Mouse (Mus musculus) natural killer cell, adult 2 months (primary cell): Measurements from ENCODE around the gene Dlg2.

Experiments
- DNase-seq, 2 experiments: peaks; one replicate each; pipeline ENCODE4 v3.0.0; 2022; ENCODE audit warnings: low spot score in 2 of 2

Dlg2 gene

DNA sequence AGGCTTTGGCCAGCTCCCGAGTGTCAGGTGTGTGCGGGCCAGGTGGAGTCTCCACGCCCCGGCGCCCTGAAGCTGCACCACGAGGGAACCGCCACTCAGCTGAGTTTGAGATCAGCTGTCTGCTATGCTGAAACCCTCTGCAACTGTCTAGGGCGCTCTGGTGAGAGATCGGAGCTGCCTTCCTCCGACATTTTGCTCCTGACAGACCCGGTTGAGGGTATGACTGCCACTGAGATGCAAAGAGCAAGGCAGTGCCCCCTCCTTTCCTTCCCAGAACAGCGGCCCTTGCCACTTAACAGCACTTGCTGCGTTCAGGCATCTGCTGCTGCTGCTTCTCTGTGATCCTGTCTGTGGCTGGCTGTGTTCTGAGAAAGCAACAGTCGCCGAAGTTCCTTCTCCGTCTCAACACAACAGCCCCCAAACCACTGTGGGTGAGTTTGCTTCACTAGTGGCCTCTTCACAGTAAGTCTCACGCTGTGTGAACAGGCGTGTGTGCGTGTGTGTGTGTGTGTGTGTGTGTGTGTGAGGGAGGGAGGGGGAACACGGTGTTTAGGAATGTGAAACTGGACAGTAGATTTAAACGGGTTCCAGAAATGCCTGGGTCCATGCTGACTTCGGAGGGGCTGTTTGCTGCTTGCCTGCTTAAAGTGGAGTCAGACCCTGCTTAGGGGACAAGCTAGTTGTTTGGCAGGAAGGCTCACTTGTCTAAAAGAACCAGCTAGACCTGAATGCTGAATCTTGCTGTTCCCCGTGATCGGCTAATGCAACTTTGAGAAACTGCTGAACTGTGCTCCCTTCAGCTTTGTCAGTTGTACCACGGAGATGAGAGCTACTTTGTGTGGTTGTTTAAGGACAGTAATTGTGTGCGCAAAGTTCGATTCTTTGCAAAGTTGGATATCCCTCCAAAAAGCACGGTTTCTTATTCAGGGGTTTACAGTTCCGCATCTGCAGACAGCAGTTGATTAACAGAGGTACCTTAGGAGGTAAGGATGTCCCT, 1704.4 kb downstream of the Dlg2 start:
- peak in 1 of 2 experiments; percentile 4 for DNase-seq

DNA sequence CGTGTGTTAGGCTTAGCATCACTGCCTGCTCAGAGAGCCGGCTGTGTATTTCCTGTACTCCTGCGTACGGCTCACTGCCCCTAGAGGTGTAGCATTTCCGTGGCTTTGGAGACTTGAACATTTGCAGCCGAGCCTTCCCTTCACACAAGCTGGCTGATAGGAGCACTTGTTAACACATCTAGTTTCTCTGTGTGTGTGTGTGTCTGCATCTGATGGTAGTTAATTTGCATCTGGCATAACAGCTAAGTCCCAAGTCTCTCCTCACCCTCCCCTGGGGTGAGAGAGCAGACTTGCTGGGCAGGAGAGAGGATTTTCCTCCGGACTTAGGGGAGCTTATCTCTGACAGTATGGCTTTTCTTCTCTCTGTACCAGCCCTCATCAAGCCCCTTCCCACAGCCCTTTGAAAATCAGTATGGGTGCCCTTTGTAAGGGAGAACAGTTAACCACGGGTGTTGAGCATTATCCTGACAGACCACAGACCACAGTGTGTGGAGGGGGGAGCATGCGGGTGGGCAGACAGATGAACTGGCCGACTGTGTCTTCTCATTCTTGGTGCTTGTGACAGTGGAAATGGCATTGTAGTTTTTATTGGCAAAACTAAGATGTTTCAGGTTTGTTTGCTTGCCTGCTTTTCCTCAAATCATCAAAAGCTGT, 1705.6 kb downstream of the Dlg2 start:
- no peak for DNase-seq

DNA sequence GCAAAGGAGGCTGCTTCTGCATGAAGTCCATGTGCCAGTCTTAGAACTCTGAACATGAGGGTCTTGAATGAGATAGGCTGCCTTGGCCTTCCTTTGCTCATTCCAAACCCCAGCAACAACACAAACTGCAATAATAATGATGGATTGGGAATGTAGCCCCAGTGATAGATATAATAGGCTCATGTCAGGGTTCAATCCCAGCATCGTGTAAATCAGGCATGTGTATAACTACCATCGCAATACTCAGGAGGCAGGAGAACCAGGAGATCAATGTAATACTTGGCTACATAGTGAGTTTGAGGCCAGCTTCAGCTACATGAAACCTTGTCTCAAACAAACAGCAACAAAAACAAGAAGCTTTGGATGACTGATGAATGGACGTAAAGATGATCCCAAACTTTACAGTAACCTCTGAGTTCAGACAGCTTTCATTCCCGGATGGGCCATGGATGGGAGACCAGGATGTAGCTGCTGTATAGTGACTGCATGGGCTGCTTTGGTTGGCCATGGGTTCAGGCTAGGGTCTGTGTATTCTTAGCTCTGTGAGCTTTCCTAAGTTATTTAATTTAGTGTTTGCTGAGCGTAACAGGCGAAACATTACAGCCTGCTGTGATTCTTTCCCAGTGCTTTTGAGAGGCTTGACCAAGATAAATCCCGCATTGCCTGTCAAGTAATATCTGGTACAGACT, 1708.0 kb downstream of the Dlg2 start:
- DNase-seq: no peak

DNA sequence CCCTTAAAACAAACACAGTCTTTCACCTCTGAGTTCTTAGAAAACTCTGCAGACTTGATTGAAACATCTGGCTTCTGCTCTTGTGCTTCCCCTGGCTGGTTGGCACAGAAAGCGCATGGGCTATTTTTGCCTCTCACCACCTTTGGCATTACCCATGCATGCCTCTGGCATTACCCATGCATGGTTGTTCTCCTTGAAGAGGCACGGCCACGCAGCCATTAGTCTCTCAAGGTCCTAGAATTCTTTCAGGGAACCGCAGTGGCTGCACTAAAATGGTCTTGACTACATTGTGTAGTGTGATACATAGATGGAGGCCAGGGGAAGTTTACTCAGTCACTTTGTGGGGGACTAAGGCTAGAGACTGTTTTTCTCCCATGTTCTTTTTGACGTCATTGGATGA, 1709.9 kb downstream of the Dlg2 start:
- DNase-seq: no peak

DNA sequence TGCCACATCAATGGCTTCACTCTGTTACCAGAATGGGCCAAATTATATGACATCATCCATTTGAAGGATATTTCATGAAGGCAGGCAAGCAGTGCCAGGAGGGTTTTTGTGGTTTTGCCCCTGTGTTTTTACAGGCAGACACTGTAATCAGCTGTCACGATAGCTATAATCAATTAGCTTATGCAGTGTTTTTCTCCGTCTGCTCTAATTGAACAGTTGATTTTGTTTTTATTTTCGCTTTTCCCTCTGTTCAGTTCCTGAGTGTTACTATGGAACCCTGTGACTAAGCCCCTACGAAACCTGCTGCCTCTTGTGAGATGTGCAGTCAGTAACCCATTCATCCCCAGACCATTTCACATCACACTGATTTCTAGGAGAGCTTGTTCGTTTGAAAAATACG, 1712.7 kb downstream of the Dlg2 start:
- no peak for DNase-seq

DNA sequence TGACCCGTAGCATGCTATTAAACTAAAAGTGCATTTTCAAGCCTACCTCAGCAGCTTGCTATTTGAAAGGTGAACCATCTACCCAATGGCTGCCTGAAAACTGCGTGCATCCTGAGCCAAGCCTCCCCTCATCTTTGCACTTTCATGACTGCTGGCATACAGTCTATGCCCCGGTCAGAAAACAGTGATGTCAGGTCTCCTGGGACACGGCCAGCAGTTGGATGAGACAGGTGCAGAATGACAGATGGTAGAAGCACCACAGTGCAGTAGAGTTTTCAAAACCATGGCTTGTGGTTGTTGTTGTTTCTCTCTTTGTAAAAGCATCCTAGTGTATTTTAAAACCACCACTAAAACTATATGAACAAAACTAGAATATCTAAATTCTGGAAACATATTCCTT, 1719.5 kb downstream of the Dlg2 start:
- DNase-seq: no peak

DNA sequence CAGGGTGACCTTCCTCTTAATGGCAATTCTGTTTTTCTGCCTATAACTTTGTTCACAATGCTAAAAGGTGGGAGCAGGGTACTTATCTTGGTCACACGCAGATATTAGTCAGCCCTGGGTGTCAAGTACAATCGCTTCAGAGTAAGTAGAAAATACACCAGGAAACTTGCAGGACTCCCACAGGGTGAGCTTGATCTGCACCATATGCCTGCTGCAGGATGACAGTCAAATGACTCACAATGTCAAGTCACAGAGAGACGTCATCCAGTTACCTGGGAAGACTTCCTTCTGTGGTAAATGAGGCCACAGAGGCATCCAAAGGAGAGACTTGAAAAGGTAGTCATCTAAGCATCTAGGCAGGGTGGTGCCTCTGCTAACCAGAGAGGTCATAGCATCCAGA, 1721.1 kb downstream of the Dlg2 start:
- DNase-seq: no peak

DNA sequence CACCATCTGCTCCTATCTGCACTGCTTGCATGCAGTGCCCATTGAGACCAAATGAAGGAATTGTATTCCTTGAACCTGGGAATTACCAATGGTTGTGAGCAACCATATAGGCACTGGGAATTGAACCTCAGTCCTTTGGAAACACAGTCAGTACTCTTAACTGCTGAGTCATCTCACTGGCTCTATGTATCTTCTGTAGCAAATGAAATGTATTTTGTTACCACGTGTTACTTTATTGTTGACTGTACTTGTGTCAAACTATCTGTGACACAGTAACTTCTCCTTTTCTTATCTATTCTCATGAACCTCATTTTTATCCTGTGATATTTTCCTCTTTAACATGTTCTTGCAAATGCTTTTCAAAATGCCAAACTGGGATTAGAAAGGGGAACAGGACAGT, 1722.7 kb downstream of the Dlg2 start:
- DNase-seq: no peak

DNA sequence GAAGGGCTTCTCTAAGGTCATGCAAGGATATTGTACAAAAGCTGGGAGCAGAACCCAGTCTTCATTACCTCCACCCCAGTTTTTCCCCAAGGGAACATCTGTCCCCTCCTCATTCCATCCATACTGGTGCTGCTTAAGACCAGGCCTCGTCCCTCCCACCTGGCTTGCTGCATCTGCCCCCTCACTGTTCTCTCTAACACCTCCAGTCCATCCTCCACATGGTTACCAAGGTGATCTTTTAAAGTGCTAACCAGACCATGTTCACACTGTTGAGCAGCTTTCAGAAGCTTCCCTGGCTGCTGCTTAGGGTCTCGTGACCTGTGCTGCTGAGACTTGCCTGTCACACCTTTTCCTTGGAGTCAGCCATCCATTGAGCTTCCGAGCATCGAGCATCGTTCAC, 1734.2 kb downstream of the Dlg2 start:
- no peak for DNase-seq

DNA sequence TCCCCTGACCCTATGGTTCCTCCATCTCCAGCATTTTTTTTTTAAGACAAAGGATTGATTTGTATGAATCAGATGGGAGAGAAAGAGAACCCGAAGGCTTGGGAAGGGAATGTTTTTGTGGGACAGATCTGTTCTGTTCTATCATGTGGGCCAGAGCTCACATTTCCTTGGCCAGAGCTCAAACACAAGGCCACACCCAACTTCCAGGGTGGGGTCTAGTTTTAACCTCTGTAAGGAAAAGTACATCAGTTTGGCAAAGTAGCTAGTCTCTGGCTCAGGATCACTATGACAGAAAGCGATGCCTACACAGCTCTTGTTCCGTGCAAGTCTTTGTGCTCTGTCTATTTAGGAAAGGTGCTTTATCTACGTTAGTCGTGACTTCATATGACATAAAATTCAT, 1737.3 kb downstream of the Dlg2 start:
- no peak for DNase-seq

DNA sequence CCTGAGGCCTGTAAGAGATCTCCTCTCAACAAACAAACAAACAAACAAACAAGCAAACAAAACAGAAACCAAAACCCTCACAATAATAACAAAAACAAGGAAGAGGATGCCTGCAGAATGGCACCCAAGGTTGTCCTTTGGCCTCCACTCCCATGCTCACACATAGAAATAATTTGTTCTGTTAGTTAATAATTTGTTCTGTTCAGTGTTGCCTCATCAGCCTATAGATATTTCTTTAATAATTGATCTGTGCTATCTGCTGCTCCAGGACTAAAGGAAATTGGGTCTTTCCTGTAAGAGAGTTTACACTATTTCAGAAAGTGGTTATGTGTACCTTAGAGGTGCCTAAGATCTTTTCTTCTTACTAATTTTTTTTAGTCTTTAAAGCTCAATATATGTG, 1741.7 kb downstream of the Dlg2 start:
- DNase-seq: no peak

DNA sequence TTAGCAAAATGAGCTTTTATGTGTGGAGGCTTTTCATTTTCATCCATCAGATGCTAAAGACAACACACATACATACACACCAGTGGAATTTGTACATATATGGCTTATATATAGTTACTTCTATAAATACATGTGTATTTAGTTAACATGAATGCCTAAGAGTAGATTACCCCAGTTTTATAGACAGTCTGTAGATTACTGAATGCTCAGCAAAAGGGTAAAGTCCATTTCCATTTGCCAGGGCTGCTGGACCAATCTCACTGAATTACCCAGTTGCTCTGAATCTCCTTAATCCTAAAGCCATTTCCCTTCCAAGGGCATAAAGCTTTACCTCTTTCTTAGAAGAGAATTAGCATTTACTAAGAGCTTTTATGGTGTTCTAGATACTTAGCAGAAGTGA, 1744.1 kb downstream of the Dlg2 start:
- DNase-seq: no peak

DNA sequence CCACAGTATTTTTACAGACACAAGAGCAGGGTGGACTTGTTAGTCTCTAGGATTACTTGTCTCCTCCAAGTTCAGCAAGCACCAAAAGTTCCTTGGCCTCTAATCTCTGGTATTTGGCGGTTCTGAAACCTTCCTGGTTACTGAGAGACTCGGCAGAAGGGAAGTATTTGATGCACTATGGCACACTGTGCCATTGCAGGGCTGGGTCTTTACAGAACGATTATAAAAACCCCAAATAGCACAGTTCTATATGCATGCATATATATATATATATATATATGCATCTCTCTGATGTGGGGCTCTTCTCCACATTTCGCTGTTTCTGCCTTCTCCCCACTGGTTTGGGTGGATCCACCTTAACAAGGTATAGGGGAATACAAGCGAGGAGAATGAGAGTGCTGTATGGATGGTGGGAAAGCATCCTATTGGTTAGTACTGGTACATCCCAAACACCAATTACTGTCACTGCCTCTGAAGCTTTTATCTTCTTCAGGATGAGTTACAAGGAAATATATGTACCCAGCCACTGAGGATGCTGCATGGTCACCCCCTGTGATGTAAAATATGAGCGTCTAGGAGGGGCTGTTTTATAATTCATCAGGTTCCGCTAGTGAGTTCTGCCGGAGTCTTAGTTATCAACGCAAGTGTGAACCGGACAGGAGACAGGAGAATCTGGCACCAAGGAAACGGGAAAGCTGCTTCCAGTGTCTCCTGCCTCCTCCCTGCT, 1758.2 kb downstream of the Dlg2 start:
- no peak for DNase-seq

DNA sequence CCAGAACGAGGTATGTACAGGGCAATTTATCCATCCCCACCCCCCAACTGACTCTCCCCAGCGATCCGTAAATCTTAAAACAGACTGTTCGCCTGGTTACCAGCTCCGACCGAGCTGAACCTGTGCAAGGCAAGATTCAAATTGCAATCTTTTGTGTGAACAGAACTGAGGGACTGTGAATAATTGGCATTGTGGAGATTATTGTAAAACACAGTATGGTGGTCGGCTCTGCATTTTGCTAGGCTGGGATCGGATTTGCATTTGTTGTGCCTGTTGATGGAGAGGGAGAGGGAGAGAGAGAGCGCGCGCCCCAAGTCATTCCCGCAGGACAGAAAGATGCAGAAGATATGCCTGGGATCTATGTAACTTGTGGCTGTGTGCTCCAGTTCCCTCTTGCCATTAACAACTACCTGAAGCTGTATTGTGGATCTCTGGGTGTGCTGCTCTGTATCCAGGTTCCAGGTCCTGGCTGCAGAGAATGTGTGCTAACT, 1759.1 kb downstream of the Dlg2 start:
- no peak for DNase-seq

DNA sequence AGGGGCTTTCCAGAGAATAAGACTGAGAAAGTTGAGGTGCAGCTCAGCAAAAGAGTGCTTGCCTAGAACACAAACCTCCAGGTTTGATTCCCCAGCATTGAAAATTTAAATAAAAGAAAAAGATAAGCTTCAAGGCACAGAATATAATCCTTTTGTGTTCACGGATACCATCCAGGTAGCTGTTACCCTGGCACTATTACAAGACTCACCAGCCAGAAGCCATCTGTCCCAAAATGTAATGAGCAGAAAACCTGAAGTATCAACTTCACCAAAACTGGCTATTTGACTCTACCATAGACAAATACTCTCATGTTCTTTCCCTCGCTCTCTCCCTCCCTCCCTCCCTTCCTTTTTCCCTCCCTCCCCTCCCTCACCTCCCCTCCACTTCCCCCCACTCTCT, 1764.4 kb downstream of the Dlg2 start:
- no peak for DNase-seq

DNA sequence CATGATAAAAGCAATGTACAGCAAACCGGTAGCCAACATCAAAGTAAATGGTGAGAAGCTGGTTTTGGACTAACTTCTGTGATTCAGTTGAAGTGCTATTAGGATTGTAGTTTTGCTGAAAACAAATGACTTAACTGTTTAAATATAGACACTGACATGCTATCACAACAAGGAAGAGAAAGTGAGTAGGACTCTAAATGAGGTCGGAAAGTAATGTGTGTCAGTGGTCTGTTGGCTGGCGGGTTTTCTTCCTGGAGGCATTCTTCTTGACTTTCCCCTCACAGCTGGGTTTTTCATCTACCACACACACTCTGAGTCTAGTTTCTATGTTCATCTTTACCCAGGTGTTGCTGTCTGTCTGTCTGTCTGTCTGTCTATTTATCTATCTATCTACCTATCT, 1771.1 kb downstream of the Dlg2 start:
- no peak for DNase-seq

DNA sequence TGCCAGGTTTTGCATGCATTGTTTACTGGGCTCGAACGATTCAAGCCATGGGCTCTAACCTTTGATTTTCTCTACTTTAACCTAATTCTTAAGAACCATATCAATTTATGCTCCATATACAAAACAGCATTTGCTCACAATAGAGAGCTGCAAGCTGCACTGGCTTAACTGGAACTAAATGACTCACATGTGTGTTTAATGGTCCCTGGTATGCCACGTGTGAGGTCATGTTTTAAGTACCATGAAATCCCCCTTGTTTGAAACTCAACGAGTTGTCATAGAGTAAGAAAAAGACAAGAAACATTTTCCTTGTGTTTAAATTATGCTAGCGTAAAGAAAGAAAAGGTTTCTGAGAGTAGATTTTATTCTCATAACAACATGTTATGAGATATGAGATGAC, 1772.1 kb downstream of the Dlg2 start:
- no peak for DNase-seq

DNA sequence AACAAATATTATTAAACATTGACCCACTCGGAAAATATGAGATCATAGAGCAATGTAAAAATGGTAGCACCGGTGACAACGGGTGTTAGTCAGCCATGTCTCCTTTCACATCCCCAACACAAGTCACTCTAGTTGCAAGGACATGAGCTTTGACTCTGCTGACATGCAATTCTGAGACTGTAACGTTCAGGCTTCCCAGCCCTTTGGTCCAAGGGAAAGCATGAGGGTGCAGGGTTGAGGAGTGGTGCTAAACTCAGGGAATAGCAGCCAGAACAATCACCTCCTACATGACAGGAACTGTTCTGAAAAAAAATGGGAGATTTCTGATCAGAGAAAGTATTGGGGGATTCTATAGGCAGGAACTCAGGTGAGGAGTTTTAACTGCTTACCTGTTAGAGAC, 1781.7 kb downstream of the Dlg2 start:
- no peak for DNase-seq

DNA sequence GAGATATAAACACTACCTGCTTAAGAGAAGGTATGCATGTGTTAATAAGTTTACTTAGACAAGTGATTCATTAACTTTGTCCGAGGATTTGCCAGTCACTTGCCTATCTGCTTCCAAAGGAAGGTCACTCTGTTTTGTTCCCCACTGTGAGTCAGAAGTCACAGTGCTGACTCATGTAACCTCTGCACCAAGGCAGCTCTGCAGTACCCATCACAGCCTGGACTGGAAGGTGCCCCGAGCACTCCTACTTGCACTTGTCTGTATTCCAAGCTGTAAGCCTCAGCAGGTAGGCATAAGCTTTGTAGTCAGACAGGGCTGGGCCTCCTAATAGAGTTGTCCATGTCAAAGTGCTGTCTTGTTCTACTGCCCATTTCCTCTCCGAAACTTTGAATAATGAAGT, 1782.2 kb downstream of the Dlg2 start:
- DNase-seq: no peak

DNA sequence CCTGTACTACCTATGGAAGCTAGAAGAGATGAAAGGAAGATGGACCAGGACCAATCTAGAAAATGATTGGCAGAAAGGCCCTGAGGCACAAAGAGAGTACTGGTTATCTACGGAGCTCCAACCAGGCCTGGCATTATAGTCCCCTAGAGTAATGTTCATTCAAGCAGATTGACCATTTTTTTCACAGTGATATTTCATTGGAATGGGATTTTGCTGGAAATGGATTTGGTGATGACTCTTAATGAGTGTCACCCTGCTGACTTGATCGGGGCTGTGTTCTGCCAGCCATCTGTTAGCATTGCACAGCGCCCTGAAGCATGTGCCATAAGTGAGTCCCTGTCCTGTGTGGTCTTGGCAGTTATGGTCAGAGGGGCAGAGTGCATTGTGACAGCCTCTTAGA, 1787.9 kb downstream of the Dlg2 start:
- no peak for DNase-seq

DNA sequence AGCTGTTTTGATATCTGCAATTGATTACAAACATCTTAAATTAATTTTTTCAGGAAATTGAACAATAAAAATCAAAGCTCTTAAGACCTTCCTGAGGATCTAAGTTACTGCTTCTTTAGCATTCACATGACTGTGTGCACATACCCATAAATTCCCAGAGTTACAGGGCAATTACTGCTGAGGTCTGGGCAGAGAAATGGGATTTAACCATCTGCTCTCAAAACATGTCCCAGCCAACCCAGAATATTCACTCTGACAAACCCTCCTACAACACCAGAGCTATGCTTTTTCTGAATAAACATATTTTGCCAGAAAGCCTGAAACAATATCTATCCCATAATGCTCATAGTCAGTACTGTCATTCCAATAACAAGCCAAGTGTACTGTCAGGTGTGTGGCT, 1788.5 kb downstream of the Dlg2 start:
- DNase-seq: no peak

DNA sequence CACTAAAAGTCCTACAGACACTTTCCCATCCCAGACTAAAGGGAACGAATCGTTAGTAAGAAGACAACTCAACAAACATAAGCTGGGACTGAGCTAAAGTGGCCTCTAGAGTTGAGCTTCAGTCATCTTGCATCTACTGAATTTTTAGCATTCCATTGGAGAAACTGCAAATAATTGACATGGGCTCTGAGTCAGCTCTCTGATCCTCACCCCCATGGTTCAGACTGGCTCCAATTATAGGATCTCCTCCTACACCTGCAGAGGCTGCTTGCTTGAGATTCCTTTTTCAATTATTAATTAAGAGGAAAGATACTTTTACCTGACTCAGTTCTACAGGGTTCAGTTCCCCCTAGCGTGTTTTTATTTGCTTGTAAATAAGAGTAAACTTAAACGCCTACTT, 1798.9 kb downstream of the Dlg2 start:
- no peak for DNase-seq
